Mouse (Mus musculus) neural tube, embryonic 12.5 days (tissue): ENCODE results near the gene Gm20388. TPM values are rescaled to one million over a fixed set of nuclear protein-coding genes. Genes with fewer than 3 reads are reported as not detected.

Experiments
- ATAC-seq: fragments of 200-750 bp; cut with Nextera tagmentation; 2 replicates; pipeline ENCODE4 v1.8.0; 2017; ENCODE audit warnings: low read depth, mild to moderate bottlenecking, moderate TSS enrichment, moderate library complexity; ENCODE audit not compliant: low FRiP score
- H3K27ac ChIP-seq: fragments of 300-500 bp; sonication (generic); 2 replicates; pipeline ENCODE4 v1.5.1; 2016
- H3K27me3 ChIP-seq: fragments of 300-500 bp; sonication (generic); replicated peaks from 2 replicates; pipeline ENCODE4 v1.6.1; 2016; ENCODE audit warnings: mild to moderate bottlenecking
- H3K36me3 ChIP-seq: fragments of 300-500 bp; sonication (generic); 2 replicates; pipeline ENCODE4 v1.6.1; 2016; ENCODE audit warnings: mild to moderate bottlenecking
- H3K4me1 ChIP-seq: fragments of 300-500 bp; sonication (generic); 2 replicates; pipeline ENCODE4 v1.6.1; 2016
- H3K4me2 ChIP-seq: fragments of 300-500 bp; sonication (generic); replicated peaks from 2 replicates; pipeline ENCODE4 v1.6.1; 2016; ENCODE audit warnings: mild to moderate bottlenecking
- H3K4me3 ChIP-seq: fragments of 300-500 bp; sonication (generic); 2 replicates; pipeline ENCODE4 v1.5.1; 2016
- H3K9ac ChIP-seq: fragments of 300-500 bp; sonication (generic); 2 replicates; pipeline ENCODE4 v1.6.1; 2016; ENCODE audit warnings: mild to moderate bottlenecking
- H3K9me3 ChIP-seq: fragments of 300-500 bp; sonication (generic); 2 replicates; pipeline ENCODE4 v1.6.1; 2016; ENCODE audit warnings: mild to moderate bottlenecking
- WGBS: fragments of 180-500 bp; shearing (Covaris S2); methylation state at CpG from one replicate; pipeline ENCODE4 v1.1.7; 2016; 5-methylcytosine and 5-hydroxymethylcytosine counted together
- polyA plus RNA-seq: library from polyadenylated mRNA; unstranded; fragments of >200 nt; fragmentation: Nextera tagmentation; extraction: Ambion mirVana; gene quantifications from 2 replicates; pipeline ENCODE4 v1.2.1, GENCODE M21; 2016

Gm20388 gene
- polyA plus RNA-seq, 1 experiment from 2014 or later, result not detected

DNA sequence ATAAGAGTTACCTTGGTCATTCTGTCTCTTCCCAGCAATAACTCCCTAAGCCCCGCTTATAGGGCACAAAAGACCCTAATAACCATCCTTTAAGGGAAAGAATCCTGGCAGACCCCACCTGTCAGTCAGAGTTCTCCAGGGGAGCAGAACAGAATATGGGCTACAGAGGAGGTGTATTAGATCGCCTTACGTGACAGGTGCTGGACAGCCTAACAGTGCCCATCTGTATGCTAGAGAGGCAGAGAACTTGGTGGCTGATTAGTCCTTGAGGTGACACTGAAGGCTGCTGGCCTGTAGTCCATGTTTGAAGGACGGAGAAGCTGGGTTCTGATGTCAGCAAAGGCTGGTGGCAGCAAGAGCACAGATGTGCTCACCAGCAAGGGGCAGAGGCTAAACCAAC, 200.3 kb downstream of the Gm20388 start:
- H3K4me2 ChIP-seq, result no peak overlapping the region
- H3K4me3 ChIP-seq, result no peak overlapping the region
- peaks cover 17% of the 10 kb centered on the region for H3K27me3 ChIP-seq
- no peak for ATAC-seq
- no peak overlapping the region for H3K9ac ChIP-seq
- no peaks in the 10 kb centered on the region for H3K9me3 ChIP-seq
- H3K27ac ChIP-seq, result no peak overlapping the region
- WGBS, result 71% methylated on average over 4 of the region's 4 CpGs
- peaks cover 14% of the 10 kb centered on the region for H3K4me1 ChIP-seq
- H3K36me3 ChIP-seq, result no peaks in the 10 kb centered on the region

DNA sequence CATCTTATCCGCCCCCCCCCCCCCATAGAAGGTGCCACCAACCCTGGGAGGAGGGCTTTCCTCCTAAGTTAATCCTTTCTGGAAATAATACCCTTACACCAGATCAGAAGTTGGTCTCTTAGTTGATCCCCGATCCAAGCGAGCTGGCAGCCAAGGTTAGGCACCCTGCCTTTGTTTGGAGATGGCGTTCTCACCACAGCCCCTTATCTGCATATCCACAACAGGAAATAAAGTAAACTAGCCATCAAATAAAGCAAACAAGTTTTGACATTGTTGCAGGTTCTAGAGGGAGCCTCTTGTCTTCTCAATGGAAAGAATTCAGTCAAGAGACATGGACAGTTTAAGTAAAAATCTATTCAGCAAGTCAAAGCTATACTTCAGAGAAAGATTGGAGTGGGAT, 200.7 kb downstream of the Gm20388 start:
- no peak overlapping the region for H3K4me2 ChIP-seq
- H3K4me1 ChIP-seq, result peaks cover 14% of the 10 kb centered on the region
- peaks cover 21% of the 10 kb centered on the region for H3K27me3 ChIP-seq
- WGBS, result 76% methylated on average over 4 of the region's 4 CpGs
- H3K36me3 ChIP-seq, result no peaks in the 10 kb centered on the region
- no peaks in the 10 kb centered on the region for H3K9me3 ChIP-seq
- no peak overlapping the region for H3K27ac ChIP-seq
- no peak for ATAC-seq
- H3K9ac ChIP-seq, result no peak overlapping the region
- no peak overlapping the region for H3K4me3 ChIP-seq

DNA sequence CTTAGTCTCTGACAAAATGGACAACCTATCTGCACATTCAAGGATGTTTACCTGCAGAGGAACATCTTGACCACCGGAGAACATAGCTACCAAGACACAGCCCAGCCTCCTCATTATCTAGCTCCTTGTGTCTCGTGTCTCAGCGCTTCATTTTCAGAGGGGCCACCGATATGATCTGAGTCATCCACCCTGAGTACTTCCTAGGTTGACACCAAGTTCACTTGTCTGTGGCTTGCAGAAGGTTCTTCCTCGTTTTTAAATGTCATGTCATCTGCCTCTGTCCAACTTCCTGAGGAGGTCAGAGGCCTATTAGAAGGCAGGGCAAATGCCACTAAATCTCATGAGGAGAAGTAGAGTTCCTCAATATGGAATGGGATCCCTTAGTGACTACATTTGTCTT, 201.9 kb downstream of the Gm20388 start:
- no peak overlapping the region for H3K9ac ChIP-seq
- no peak overlapping the region for H3K4me2 ChIP-seq
- 83% methylated on average over 5 of the region's 5 CpGs for WGBS
- ATAC-seq, result no peak
- H3K4me3 ChIP-seq, result no peak overlapping the region
- peaks cover 14% of the 10 kb centered on the region for H3K4me1 ChIP-seq
- H3K9me3 ChIP-seq, result no peaks in the 10 kb centered on the region
- H3K27me3 ChIP-seq, result peaks cover 25% of the 10 kb centered on the region
- no peaks in the 10 kb centered on the region for H3K36me3 ChIP-seq
- H3K27ac ChIP-seq, result no peak overlapping the region

DNA sequence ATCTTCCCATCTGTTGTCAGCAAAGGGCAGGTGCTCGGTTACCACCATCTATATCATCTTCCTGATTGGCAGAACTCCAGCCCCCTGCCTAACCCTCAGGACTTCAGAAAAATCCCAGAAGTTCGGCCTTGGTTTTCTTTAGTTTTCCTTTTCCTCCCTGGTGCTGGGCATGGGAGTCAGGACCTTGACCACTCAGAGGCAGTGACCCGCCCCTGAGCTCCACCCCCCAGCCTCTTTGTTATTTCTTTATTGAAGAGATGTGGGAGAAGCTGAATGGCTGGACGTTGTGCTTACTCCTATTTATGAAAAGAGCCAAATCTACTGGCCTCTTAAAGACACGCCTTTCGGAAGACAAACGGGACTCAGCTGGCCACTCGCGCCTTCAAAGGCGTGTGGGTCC, 202.7 kb downstream of the Gm20388 start:
- peak overlapping the region; percentile 88 for H3K4me2 ChIP-seq
- peak overlapping the region; percentile 43 for H3K9ac ChIP-seq
- no peaks in the 10 kb centered on the region for H3K36me3 ChIP-seq
- H3K9me3 ChIP-seq, result no peaks in the 10 kb centered on the region
- WGBS, result 4% methylated on average over 10 of the region's 10 CpGs
- no peak for ATAC-seq
- H3K27me3 ChIP-seq, result peaks cover 28% of the 10 kb centered on the region
- H3K27ac ChIP-seq, result no peak overlapping the region
- H3K4me3 ChIP-seq, result peak overlapping the region; percentile 78
- H3K4me1 ChIP-seq, result peaks cover 14% of the 10 kb centered on the region

DNA sequence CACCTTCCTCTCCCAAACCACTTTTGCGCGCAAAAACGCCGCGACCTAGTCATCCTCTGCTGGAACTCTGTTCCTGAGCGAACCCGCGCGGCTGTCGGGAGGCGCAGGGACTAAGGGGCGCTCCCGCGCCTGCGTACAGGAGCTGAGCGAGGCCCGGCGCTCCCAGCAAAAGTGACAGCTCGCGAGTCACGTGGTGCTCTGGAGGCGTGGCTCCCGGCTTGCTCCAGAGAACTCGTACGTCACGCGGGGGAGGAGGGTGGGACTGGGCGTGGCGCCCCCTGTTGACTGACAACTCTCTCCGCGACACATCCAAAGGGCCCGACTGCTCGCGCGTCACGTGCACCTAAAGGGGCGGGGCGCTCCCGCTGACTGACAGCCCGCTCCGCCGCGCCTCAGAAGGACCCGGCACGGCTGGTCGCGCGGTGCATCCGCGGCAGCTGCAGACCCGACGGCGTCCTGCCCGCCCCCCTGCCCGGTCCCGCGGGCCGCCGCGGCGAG, 203.2 kb downstream of the Gm20388 start, which contains the start of gene 6430548M08Rik:
6430548M08Rik (plus strand) TSS at position 395 of the 498 bp plus-strand sequence.
- peak within 1 kb of the TSS; percentile 18; the same call in 1 of the 2 replicates for H3K27ac ChIP-seq
- peak; percentile 96 for ATAC-seq
- H3K4me1 ChIP-seq, result peaks cover 14% of the 10 kb centered on the region
- peak within 1 kb of the TSS; percentile 78 for H3K9ac ChIP-seq
- H3K9me3 ChIP-seq, result no peaks in the 10 kb centered on the region
- peak within 1 kb of the TSS; percentile 78 for H3K4me3 ChIP-seq
- peaks cover 30% of the 10 kb centered on the region for H3K27me3 ChIP-seq
- H3K36me3 ChIP-seq, result no peaks in the 10 kb centered on the region
- peak within 1 kb of the TSS; percentile 88 for H3K4me2 ChIP-seq
- under 1% methylated on average over 56 of the region's 61 CpGs for WGBS

DNA sequence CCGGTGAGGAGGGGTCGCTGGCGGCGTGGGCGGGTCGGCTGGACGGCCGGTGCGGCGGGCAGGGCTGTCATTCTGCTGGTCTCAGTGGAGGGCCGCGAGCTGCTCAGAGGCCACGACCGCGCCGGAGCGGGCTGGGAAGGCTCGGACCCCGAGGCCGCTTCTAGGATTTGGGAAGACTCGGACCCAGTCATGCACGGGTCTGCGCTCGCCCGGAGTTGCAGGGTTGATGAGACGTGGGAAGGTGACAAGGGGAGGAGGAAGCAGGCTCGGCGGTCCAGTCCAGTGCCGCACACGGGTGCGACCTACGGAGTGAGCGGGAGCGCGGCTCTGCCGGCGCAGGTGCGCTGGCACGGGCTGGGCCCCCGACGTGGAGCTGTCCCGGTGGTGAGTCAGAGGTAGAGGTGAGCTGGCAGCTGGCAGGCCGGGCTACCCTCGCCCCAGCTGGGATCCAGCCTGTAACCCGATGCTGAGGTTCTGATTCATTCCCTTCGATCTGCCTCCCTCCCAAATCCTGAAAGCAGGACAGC, 203.7 kb downstream of the Gm20388 start:
- ATAC-seq, result peak; percentile 68
- Histone ChIP-seq H3K9me3 (no peaks in the 10 kb centered on the region), H3K4me2 (peak overlapping the region; percentile 88), H3K9ac (peak overlapping the region; percentile 78), H3K4me3 (peak overlapping the region; percentile 78), H3K27ac (peak overlapping the region; percentile 18; the same call in 1 of the 2 replicates), H3K36me3 (no peaks in the 10 kb centered on the region), H3K4me1 (peaks cover 14% of the 10 kb centered on the region), H3K27me3 (peaks cover 30% of the 10 kb centered on the region)
- under 1% methylated on average over 46 of the region's 46 CpGs for WGBS

DNA sequence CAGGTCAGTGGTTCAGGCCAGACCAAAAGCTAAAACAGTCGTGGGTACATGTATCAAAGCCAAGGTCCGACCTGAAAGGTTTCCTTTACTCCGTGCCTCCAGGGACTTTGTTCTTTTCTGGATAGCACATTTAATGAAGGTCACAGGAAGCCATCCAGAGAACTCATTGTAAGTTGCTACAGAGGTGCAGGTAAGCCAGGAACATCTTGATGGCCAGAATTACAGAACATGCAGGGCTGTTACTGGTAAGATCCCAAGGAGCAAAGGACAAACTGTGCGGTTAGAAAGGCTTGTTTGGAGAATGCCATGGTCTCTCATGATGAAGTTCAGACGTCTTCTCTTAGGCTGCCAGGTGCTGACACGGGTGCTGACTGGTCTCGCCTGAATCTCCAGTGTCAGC, 206.0 kb downstream of the Gm20388 start:
- no peaks in the 10 kb centered on the region for H3K9me3 ChIP-seq
- H3K4me2 ChIP-seq, result no peak overlapping the region
- 77% methylated on average over 7 of the region's 7 CpGs for WGBS
- H3K9ac ChIP-seq, result no peak overlapping the region
- H3K4me3 ChIP-seq, result no peak overlapping the region
- H3K27me3 ChIP-seq, result peaks cover 33% of the 10 kb centered on the region
- H3K4me1 ChIP-seq, result peaks cover 14% of the 10 kb centered on the region
- H3K36me3 ChIP-seq, result no peaks in the 10 kb centered on the region
- H3K27ac ChIP-seq, result no peak overlapping the region
- ATAC-seq, result no peak

DNA sequence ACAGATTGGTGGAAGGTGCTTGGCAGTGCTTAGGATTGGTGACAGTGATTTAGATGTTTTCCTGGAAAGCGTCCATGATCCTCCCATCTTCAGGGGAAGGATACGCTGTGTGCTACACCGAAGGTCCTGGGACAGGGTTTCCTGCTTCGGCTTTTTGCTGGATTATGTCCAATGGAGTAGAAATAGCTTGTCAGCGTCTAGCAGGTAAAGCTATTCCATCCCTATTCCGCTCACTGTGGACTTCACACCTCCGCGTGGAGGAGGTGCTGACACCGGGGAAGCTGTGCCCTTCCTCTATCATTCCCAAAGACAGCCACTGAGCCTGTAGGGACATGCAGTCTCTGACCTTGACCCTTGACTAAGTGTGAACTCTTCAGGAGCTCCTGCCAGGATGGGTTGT, 207.5 kb downstream of the Gm20388 start:
- no peaks in the 10 kb centered on the region for H3K36me3 ChIP-seq
- peaks cover 9% of the 10 kb centered on the region for H3K4me1 ChIP-seq
- no peak overlapping the region for H3K4me3 ChIP-seq
- WGBS, result 87% methylated on average over 9 of the region's 9 CpGs
- no peak overlapping the region for H3K4me2 ChIP-seq
- H3K9me3 ChIP-seq, result no peaks in the 10 kb centered on the region
- no peak overlapping the region for H3K9ac ChIP-seq
- ATAC-seq, result no peak
- H3K27me3 ChIP-seq, result peaks cover 33% of the 10 kb centered on the region
- no peak overlapping the region for H3K27ac ChIP-seq

DNA sequence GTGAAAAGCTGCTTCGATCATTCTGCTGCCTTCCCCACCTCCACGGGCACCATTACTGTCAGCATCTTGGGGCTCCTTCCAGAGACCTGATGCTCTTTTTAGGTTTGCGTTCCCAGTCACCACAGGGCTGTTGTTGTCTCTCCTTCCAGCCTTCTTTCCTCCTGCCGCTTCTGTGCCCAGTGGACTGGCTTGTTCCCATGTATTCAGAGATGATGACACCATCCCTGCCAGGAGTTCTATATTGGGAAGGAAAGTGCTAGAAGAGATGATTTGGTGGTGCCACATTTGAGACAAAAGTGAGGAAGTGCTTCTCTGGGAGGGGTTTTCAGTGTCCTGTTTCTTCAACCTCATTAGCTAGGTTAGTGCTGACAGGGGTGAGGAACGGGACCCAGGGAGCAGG, 208.2 kb downstream of the Gm20388 start:
- Histone ChIP-seq H3K27ac (no peak overlapping the region), H3K9me3 (no peaks in the 10 kb centered on the region), H3K9ac (no peak overlapping the region), H3K36me3 (no peaks in the 10 kb centered on the region), H3K4me3 (no peak overlapping the region), H3K27me3 (peaks cover 33% of the 10 kb centered on the region), H3K4me1 (peaks cover 6% of the 10 kb centered on the region), H3K4me2 (no peak overlapping the region)
- no peak for ATAC-seq
- 83% methylated on average over 5 of the region's 5 CpGs for WGBS

DNA sequence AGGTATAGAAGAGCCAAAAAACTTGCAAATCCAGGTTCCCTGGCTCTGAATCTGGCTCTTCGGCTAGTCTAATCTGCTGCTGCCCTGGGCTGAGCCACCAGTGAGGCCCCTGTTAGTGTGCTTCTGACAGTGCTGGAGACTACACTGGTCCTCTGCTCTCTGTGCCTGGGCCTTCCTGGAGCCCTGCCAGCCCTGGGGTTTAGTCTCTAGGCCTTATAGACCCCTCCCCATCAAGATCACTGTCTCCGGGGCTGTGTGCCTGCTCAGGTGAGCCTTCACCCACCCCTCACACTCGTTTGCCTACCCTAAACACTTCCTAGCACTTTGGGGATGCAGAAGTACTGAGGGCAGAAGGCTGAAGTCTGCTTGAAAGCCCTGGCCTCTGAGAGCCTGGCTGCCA, 208.8 kb downstream of the Gm20388 start:
- Histone ChIP-seq H3K27me3 (peaks cover 30% of the 10 kb centered on the region), H3K36me3 (no peaks in the 10 kb centered on the region), H3K4me1 (peaks cover 6% of the 10 kb centered on the region), H3K9me3 (no peaks in the 10 kb centered on the region), H3K4me3 (no peak overlapping the region), H3K9ac (no peak overlapping the region), H3K27ac (no peak overlapping the region), H3K4me2 (no peak overlapping the region)
- 71% methylated on average over 3 of the region's 3 CpGs for WGBS
- ATAC-seq, result no peak

DNA sequence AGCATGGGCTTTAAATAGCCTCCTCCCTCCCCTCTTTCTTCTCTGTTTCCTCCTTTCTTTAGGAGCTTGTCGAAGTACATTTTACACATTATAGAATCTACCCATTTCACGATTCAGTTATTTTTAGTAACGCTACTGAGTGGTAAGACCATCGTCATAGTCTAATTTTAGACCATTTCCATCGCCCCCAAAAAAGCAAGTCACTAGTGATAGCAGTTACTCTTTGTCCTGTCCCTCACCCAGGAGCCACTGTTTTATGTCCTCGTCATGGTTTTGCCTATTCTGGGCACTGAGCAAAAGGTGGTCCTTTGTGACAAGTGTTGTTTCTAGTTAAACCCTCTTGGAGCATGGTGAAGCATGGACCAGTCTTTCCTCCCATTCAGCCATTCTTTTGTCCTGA, 209.3 kb downstream of the Gm20388 start:
- no peak overlapping the region for H3K4me3 ChIP-seq
- no peak overlapping the region for H3K9ac ChIP-seq
- H3K27me3 ChIP-seq, result peaks cover 26% of the 10 kb centered on the region
- 77% methylated on average over 6 of the region's 6 CpGs for WGBS
- H3K4me1 ChIP-seq, result peaks cover 6% of the 10 kb centered on the region; the same call in 1 of the 2 replicates
- no peak overlapping the region for H3K4me2 ChIP-seq
- no peaks in the 10 kb centered on the region for H3K9me3 ChIP-seq
- no peak overlapping the region for H3K27ac ChIP-seq
- no peak for ATAC-seq
- no peaks in the 10 kb centered on the region for H3K36me3 ChIP-seq

DNA sequence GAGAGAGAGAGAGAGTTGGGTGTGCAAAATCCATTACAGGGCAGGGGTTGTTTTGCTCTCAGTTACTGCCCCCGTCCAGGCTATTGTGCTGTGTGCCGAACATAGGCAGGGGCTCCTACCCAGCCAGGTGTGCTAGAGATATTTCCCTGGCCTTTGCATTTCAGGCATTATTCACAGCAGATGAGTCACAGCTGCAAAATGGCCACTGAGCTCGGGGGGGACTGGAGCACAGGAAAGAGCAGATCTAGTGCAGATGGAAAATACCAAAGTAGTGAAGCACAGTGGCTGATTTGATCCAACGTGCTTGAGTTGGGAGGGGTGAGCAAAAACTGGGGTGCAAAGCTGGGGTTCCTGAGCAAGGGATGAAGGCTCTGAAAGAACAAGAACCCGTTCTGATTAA, 210.3 kb downstream of the Gm20388 start:
- WGBS, result 70% methylated on average over 5 of the region's 5 CpGs
- no peak for ATAC-seq
- no peak overlapping the region for H3K4me3 ChIP-seq
- no peak overlapping the region for H3K4me2 ChIP-seq
- no peak overlapping the region for H3K27ac ChIP-seq
- no peaks in the 10 kb centered on the region for H3K36me3 ChIP-seq
- no peaks in the 10 kb centered on the region for H3K9me3 ChIP-seq
- peaks cover 11% of the 10 kb centered on the region for H3K4me1 ChIP-seq
- no peak overlapping the region for H3K9ac ChIP-seq
- peaks cover 16% of the 10 kb centered on the region for H3K27me3 ChIP-seq

DNA sequence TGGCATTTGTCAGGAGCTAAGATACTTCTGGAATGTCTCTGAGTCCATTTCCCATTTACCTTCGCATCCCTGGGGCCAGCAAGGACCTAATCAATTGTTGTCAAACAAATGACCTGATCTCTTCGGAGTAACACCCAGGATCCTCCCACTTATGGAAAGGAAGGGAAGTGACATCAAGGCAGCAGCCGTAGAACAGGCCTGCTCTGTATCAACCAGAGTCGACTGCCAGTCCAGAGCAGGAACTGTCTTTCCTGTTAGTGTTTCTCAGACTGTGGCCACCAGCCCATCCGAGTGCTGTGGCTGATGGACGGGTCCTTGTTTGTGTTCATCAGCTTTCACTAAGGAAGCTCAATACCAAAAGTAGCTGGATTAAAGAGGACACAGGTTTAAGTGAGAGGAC, 213.6 kb downstream of the Gm20388 start:
- ATAC-seq, result no peak
- no peak overlapping the region for H3K4me2 ChIP-seq
- no peak overlapping the region for H3K4me3 ChIP-seq
- WGBS, result 69% methylated on average over 6 of the region's 6 CpGs
- peaks cover 21% of the 10 kb centered on the region for H3K4me1 ChIP-seq
- H3K27me3 ChIP-seq, result peaks cover 4% of the 10 kb centered on the region; the same call in 1 of the 2 replicates
- H3K9ac ChIP-seq, result no peak overlapping the region
- H3K36me3 ChIP-seq, result no peaks in the 10 kb centered on the region
- H3K27ac ChIP-seq, result no peak overlapping the region
- no peaks in the 10 kb centered on the region for H3K9me3 ChIP-seq
